Mouse (Mus musculus) intestine, postnatal 0 days (tissue): ENCODE measurements around the gene Prkci. TPM values are rescaled to one million over a fixed set of nuclear protein-coding genes. Genes with fewer than 3 reads are reported as not detected.

Experiments
- ATAC-seq: fragments of 200-750 bp; cut with Nextera tagmentation; 2 replicates; pipeline ENCODE4 v1.8.0; 2017; ENCODE audit warnings: mild to moderate bottlenecking, moderate TSS enrichment, moderate library complexity
- H3K27ac ChIP-seq: fragments of 300-500 bp; sonication (generic); 2 replicates; pipeline ENCODE4 v1.5.1; 2014; ENCODE audit warnings: mild to moderate bottlenecking, low read depth, low read length, moderate library complexity
- H3K27me3 ChIP-seq: fragments of 300-500 bp; sonication (generic); replicated peaks from 2 replicates; pipeline ENCODE4 v1.6.1; 2014; ENCODE audit warnings: low read length, mixed read lengths; ENCODE audit not compliant: control insufficient read depth, insufficient read depth
- H3K36me3 ChIP-seq: fragments of 300-500 bp; sonication (generic); 2 replicates; pipeline ENCODE4 v1.6.1; 2014; ENCODE audit warnings: mild to moderate bottlenecking, moderate library complexity; ENCODE audit not compliant: control insufficient read depth, insufficient read depth
- H3K4me1 ChIP-seq: fragments of 300-500 bp; sonication (generic); replicated peaks from 2 replicates; pipeline ENCODE4 v1.6.1; 2014; ENCODE audit warnings: antibody characterized with exemption, low read length, mixed read lengths; ENCODE audit not compliant: control insufficient read depth, insufficient read depth
- H3K4me2 ChIP-seq: fragments of 300-500 bp; sonication (generic); replicated peaks from 2 replicates; pipeline ENCODE4 v1.6.1; 2014; ENCODE audit warnings: low read depth, mild to moderate bottlenecking, moderate library complexity
- H3K4me3 ChIP-seq: fragments of 300-500 bp; sonication (generic); 2 replicates; pipeline ENCODE4 v1.5.1; 2014; ENCODE audit warnings: low read depth, low read length
- H3K9ac ChIP-seq: fragments of 300-500 bp; sonication (generic); 2 replicates; pipeline ENCODE4 v1.6.1; 2014; ENCODE audit warnings: mild to moderate bottlenecking, low read depth, low read length
- H3K9me3 ChIP-seq: fragments of 300-500 bp; sonication (generic); 2 replicates; pipeline ENCODE4 v1.6.1; 2016; ENCODE audit warnings: mixed run types; ENCODE audit not compliant: control insufficient read depth
- CTCF ChIP-seq: sonication (generic); IDR thresholded peaks from 2 replicates; pipeline ENCODE4 v1.5.1; 2016; ENCODE audit warnings: low read depth, mild to moderate bottlenecking, control low read depth, antibody characterized with exemption, moderate library complexity
- WGBS: fragments of 180-500 bp; shearing (Covaris S2); extraction: QIAGEN DNeasy Blood & Tissue Kit; methylation state at CpG from one replicate; pipeline ENCODE4 v1.1.7; 2014; 5-methylcytosine and 5-hydroxymethylcytosine counted together
- polyA plus RNA-seq: library from polyadenylated mRNA; unstranded; fragments of >200 nt; fragmentation: Nextera tagmentation; extraction: Ambion mirVana; gene quantifications from 2 replicates; pipeline ENCODE4 v1.2.1, GENCODE M21; 2015

Gene Prkci
- polyA plus RNA-seq, 1 experiment from 2014 or later: 14.5 TPM

- peak; percentile 83 for ATAC-seq
- Histone ChIP-seq H3K36me3 (0 out of 2 replicates have a peak, but pooled peaks cover 2% of the 10 kb centered on the region), H3K4me3 (no peak overlapping the region), H3K4me2 (no peak overlapping the region), H3K27ac (peak overlapping the region; percentile 37; the same call in 1 of the 2 replicates), H3K27me3 (no peaks in the 10 kb centered on the region), H3K4me1 (peaks cover 11% of the 10 kb centered on the region; the same call in 1 of the 2 replicates), H3K9me3 (no peaks in the 10 kb centered on the region), H3K9ac (no peak overlapping the region)
- no peak for TF ChIP-seq CTCF
- WGBS: 28% methylated on average over 9 of the region's 9 CpGs
These were observed 21.1 kb downstream of the Prkci start for GRCm38 (mm10) chr3:31016594-31017196.

- WGBS: 58% methylated on average over 4 of the region's 4 CpGs
- no peak overlapping the region for H3K27ac ChIP-seq
These were observed 22.1 kb downstream of the Prkci start for GRCm38 (mm10) chr3:31017652-31018051.

DNA sequence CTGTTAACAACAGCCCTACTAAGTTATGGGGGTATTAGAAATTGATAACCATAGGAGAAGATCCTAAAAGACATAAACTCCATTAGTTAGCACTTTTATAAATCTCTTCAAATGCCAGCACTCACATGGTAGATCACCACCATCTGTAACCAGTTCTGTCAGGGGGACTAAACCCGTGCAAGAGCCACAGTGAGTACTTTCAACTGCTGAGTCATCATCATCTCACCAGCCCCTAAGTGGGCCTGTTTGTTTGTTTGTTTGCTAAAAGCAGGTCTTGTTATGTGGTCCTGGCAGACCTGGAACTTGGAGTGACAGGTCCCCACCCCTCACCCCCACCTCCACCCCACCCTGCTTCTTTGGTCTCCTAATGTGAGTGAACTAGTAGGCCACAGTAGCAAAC is 23.7 kb downstream of the Prkci start:
- TF ChIP-seq CTCF: no peak
- peaks cover 4% of the 10 kb centered on the region; the same call in 1 of the 2 replicates for H3K36me3 ChIP-seq
- no peaks in the 10 kb centered on the region for H3K27me3 ChIP-seq
- no peak overlapping the region for H3K9ac ChIP-seq
- H3K4me1 ChIP-seq: peaks cover 11% of the 10 kb centered on the region; the same call in 1 of the 2 replicates
- ATAC-seq: no peak
- H3K9me3 ChIP-seq: no peaks in the 10 kb centered on the region
- no peak overlapping the region for H3K27ac ChIP-seq
- H3K4me2 ChIP-seq: no peak overlapping the region
- H3K4me3 ChIP-seq: no peak overlapping the region
- WGBS: 72% methylated on average over 1 of the region's 1 CpGs

More at GRCm38 (mm10) chr3:31017652-31018051, 22.1 kb downstream of the Prkci start:
- H3K9ac ChIP-seq: no peak overlapping the region
- no peak for TF ChIP-seq CTCF
- H3K4me2 ChIP-seq: no peak overlapping the region
- H3K36me3 ChIP-seq: 0 out of 2 replicates have a peak, but pooled peaks cover 4% of the 10 kb centered on the region
- no peak overlapping the region for H3K4me3 ChIP-seq
- ATAC-seq: no peak
- H3K9me3 ChIP-seq: no peaks in the 10 kb centered on the region
- peaks cover 11% of the 10 kb centered on the region; the same call in 1 of the 2 replicates for H3K4me1 ChIP-seq
- no peaks in the 10 kb centered on the region for H3K27me3 ChIP-seq

DNA sequence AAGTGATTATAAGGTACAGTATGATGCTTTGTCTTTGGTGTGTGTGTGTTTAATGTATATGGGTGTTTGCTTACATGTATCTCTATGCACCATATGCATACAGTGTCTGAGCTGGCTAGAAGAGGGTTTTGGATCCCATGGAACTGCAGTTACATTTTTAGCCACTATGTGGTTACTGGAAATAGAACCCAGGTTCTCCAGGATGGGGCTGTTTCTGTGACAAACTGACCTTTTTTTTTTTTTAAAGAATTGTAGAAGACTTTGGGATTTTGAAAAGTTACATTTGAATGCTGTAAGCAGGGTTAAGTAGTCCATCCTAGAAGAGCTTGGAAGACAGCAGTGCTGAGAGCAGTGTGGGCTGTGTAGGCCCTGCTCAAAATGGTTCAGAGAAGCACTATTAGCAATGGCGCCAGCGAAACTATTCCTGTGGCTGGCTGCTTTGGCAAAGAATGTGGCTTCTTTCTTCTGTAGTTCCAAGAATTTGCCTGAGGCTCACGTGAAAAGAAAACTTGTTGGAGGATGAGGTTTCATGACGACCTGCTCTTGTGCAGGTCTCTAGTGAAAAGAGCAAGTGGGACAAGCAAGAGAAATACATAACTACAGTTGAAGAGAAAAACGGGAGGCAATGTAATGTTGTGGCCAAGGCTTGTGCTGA is 24.4 kb downstream of the Prkci start:
- Histone ChIP-seq H3K27ac (no peak overlapping the region), H3K4me2 (no peak overlapping the region), H3K9ac (no peak overlapping the region), H3K27me3 (no peaks in the 10 kb centered on the region), H3K4me1 (peaks cover 11% of the 10 kb centered on the region; the same call in 1 of the 2 replicates), H3K9me3 (no peaks in the 10 kb centered on the region), H3K4me3 (no peak overlapping the region), H3K36me3 (peaks cover 4% of the 10 kb centered on the region; the same call in 1 of the 2 replicates)
- ATAC-seq: no peak
- 96% methylated on average over 5 of the region's 5 CpGs for WGBS
- TF ChIP-seq CTCF: no peak

DNA sequence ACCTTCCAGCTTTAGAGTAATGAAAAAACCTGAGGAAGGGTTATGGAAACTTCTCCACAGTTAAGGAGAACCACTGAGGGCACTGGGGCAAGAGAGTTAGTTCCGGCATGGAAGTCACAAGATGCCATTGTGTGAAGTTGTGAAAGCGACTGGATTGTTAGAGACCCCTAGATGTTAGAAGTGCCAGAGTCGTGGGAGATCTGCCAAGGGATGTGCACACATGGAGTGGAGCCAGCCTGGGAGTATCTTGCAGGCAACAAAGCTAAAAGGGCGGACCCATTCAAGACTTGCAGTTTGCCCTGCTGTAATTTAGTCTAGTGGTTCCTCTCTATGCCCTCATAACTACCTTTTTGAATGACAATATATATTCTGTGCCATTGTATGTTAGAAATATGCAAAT is 25.1 kb downstream of the Prkci start:
- no peak for TF ChIP-seq CTCF
- 76% methylated on average over 4 of the region's 4 CpGs for WGBS
- Histone ChIP-seq H3K27me3 (no peaks in the 10 kb centered on the region), H3K4me1 (peaks cover 11% of the 10 kb centered on the region; the same call in 1 of the 2 replicates), H3K4me2 (no peak overlapping the region), H3K36me3 (peaks cover 4% of the 10 kb centered on the region; the same call in 1 of the 2 replicates), H3K9ac (no peak overlapping the region), H3K4me3 (no peak overlapping the region), H3K27ac (no peak overlapping the region), H3K9me3 (no peaks in the 10 kb centered on the region)
- ATAC-seq: no peak

- H3K4me1 ChIP-seq: no peaks in the 10 kb centered on the region; the same call in 1 of the 2 replicates
- H3K36me3 ChIP-seq: peaks cover 4% of the 10 kb centered on the region; the same call in 1 of the 2 replicates
- H3K4me3 ChIP-seq: no peak overlapping the region
- no peak overlapping the region for H3K9ac ChIP-seq
- H3K9me3 ChIP-seq: no peaks in the 10 kb centered on the region
- no peak overlapping the region for H3K4me2 ChIP-seq
- peak; percentile 26; the same call in 1 of the 2 replicates for ATAC-seq
- TF ChIP-seq CTCF: no peak
- peak overlapping the region; percentile 41; the same call in 1 of the 2 replicates for H3K27ac ChIP-seq
- no peaks in the 10 kb centered on the region for H3K27me3 ChIP-seq
- 34% methylated on average over 7 of the region's 7 CpGs for WGBS
These were observed 27.4 kb downstream of the Prkci start for GRCm38 (mm10) chr3:31022895-31023436.
